In the genomic region with DNA sequence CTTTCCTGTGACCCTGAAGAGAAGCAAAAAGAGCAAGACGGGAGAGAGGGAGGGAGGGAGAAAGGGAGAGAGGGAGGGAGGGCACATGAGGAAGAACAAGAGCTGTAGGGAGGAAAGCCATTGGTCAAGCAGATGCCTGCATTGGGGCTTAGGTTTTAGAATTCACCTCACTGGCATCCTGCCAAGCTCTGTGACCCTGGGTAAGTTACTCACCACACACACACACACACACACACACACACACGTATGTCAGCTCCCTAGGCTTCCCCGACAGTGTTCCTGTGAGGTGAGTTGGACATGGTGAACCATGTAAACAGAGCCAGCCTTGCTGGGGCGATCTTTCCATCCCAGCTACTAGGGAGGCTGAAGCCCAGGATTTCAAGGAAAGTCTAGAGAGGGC, we compare ENCODE assay signal across 17 mouse cellular contexts. TPM values are rescaled to one million over a fixed set of nuclear protein-coding genes. Genes with fewer than 3 reads are reported as not detected.
A peak's percentile ranks its signal among the peaks of the same experiment; 100 is the strongest.
DNase-seq lines count a peak whose midpoint lies in the region; ATAC-seq and TF ChIP-seq lines count a peak whose summit lies in the region.
"Had no signal": no experiment of that assay in that cellular context is flagged by ENCODE, and none has a peak within 500 bp of the region (broad histone marks: within the 10 kb centered on the region; RNA-seq: fewer than 3 reads in every experiment).

No protein-coding gene starts in this region.

- H3K27ac ChIP-seq in hindbrain, embryonic 10.5 days: peak overlapping the region; percentile 12; the same call in 1 of the 2 replicates
- no peak overlapping the region for H3K27ac ChIP-seq in hindbrain, embryonic 14.5 days
- H3K27ac ChIP-seq in kidney, postnatal 0 days: peak overlapping the region; percentile 83
- H3K27ac ChIP-seq: heart, adult 2 months; hindbrain, postnatal 0 days; liver, embryonic 12.5 days; neural tube, embryonic 12.5 days had no signal

- no peaks in the 10 kb centered on the region for H3K9me3 ChIP-seq in hindbrain, embryonic 10.5 days
- H3K9me3 ChIP-seq in hindbrain, embryonic 14.5 days (ENCODE audit: control insufficient read depth, low read length): no peaks in the 10 kb centered on the region
- H3K9me3 ChIP-seq in kidney, postnatal 0 days (replicated peaks; ENCODE audit: low read length): no peaks in the 10 kb centered on the region
- H3K9me3 ChIP-seq: liver, embryonic 12.5 days; neural tube, embryonic 12.5 days had no signal

- H3K4me1 ChIP-seq in hindbrain, embryonic 10.5 days (replicated peaks): peaks cover 32% of the 10 kb centered on the region
- H3K4me1 ChIP-seq in hindbrain, embryonic 14.5 days (replicated peaks; ENCODE audit: control insufficient read depth, insufficient read depth, low read length): 0 out of 2 replicates have a peak, but pooled peaks cover 4% of the 10 kb centered on the region
- peaks cover 29% of the 10 kb centered on the region for H3K4me1 ChIP-seq in kidney, postnatal 0 days (replicated peaks; ENCODE audit: insufficient read depth, low read length)

- no peak overlapping the region for H3K9ac ChIP-seq in hindbrain, embryonic 14.5 days
- H3K9ac ChIP-seq in kidney, postnatal 0 days (ENCODE audit: low read depth, low read length): no peak overlapping the region
- H3K9ac ChIP-seq: liver, embryonic 12.5 days; neural tube, embryonic 12.5 days had no signal

- DNase-seq in hindbrain, embryonic 10.5 days (ENCODE audit: low spot score): no peak
- DNase-seq in hindbrain, embryonic 14.5 days (ENCODE audit: low spot score): no peak
- peak; percentile 41 for DNase-seq in urinary bladder, postnatal 14 days (ENCODE audit: low spot score)
- DNase-seq in urinary bladder, adult 18-20 months (ENCODE audit: low spot score in 2 of 2): no peak
- DNase-seq in kidney, postnatal 0 days (ENCODE audit: low spot score): no peak
- DNase-seq in spleen, adult 12 weeks (ENCODE audit: low spot score): no peak
- DNase-seq in right cerebral cortex, postnatal 4 days: no peak
- no peak for DNase-seq in thymus, postnatal 0 days (ENCODE audit: low spot score)
- DNase-seq: B cell, adult 2 months; cerebellum, postnatal 14 days; gastrocnemius, adult 2 months; heart, adult 2 months; lung, postnatal 10 days had no signal

- WGBS in hindbrain, embryonic 10.5 days: 70% methylated on average over 4 of the region's 4 CpGs
- WGBS in hindbrain, embryonic 14.5 days: 63% methylated on average over 4 of the region's 4 CpGs
- WGBS in kidney, postnatal 0 days: 37% methylated on average over 4 of the region's 4 CpGs

- TF ChIP-seq CTCF in kidney, postnatal 0 days (IDR thresholded peaks at IDR 0.05; ENCODE audit: low read depth): no peak

- H3K36me3 ChIP-seq in hindbrain, embryonic 10.5 days: no peaks in the 10 kb centered on the region
- H3K36me3 ChIP-seq in hindbrain, embryonic 14.5 days (replicated peaks; ENCODE audit: control insufficient read depth, insufficient read depth): no peaks in the 10 kb centered on the region
- no peaks in the 10 kb centered on the region for H3K36me3 ChIP-seq in kidney, postnatal 0 days (ENCODE audit: insufficient read depth, low read length)
- H3K36me3 ChIP-seq: liver, embryonic 12.5 days; neural tube, embryonic 12.5 days had no signal

- H3K27me3 ChIP-seq in hindbrain, embryonic 10.5 days (ENCODE audit: insufficient read depth, poor library complexity, severe bottlenecking): no peaks in the 10 kb centered on the region
- H3K27me3 ChIP-seq in hindbrain, embryonic 14.5 days (ENCODE audit: control insufficient read depth, insufficient read depth, low read length): no peaks in the 10 kb centered on the region
- no peaks in the 10 kb centered on the region for H3K27me3 ChIP-seq in kidney, postnatal 0 days (ENCODE audit: insufficient read depth, low read length)
- H3K27me3 ChIP-seq: liver, embryonic 12.5 days; neural tube, embryonic 12.5 days had no signal

- no peak overlapping the region for H3K4me2 ChIP-seq in hindbrain, embryonic 14.5 days (replicated peaks)
- H3K4me2 ChIP-seq in kidney, postnatal 0 days (ENCODE audit: low read length): no peak overlapping the region
- H3K4me2 ChIP-seq: liver, embryonic 12.5 days; neural tube, embryonic 12.5 days had no signal

- no peak for ATAC-seq in hindbrain, embryonic 14.5 days (ENCODE audit: low FRiP score)
- peak; percentile 30; the same call in 1 of the 2 replicates for ATAC-seq in kidney, postnatal 0 days (replicated peaks; ENCODE audit: low FRiP score, low read depth)
- ATAC-seq: forebrain, embryonic 14.5 days; hindbrain, postnatal 0 days; liver, embryonic 12.5 days had no signal

- H3K4me3 ChIP-seq in hindbrain, embryonic 10.5 days: no peak overlapping the region
- H3K4me3 ChIP-seq in hindbrain, embryonic 14.5 days (replicated peaks; ENCODE audit: low read length): no peak overlapping the region
- no peak overlapping the region for H3K4me3 ChIP-seq in kidney, postnatal 0 days (replicated peaks; ENCODE audit: low read depth, low read length)
- H3K4me3 ChIP-seq: gastrocnemius, adult 2 months; heart, adult 2 months; liver, embryonic 12.5 days; neural tube, embryonic 12.5 days had no signal

RNA-seq across cellular contexts. Expression of a gene that starts 55.0 kb away (rescaled TPM):
- polyA plus RNA-seq in hindbrain, embryonic 10.5 days (2016; fragmentation: Nextera tagmentation; extraction: Ambion mirVana): 81.0 and 90.4 TPM in 2 replicates
- 47.4 and 51.8 TPM in 2 replicates for polyA plus RNA-seq in hindbrain, embryonic 14.5 days (2014; fragmentation: Nextera tagmentation; extraction: Ambion mirVana)
- polyA plus RNA-seq in kidney, postnatal 0 days (2015; fragmentation: Nextera tagmentation; extraction: Ambion mirVana): 55.5 and 58.1 TPM in 2 replicates
- polyA plus RNA-seq in thymus, postnatal 0 days (2015; fragmentation: Nextera tagmentation; extraction: Ambion mirVana): 60.6 and 61.5 TPM in 2 replicates

RNA-seq across cellular contexts. Expression of a gene that starts 55.5 kb away (rescaled TPM):
- polyA plus RNA-seq in hindbrain, embryonic 10.5 days (2016; fragmentation: Nextera tagmentation; extraction: Ambion mirVana): 25.0 and 62.0 TPM in 2 replicates
- polyA plus RNA-seq in hindbrain, embryonic 14.5 days (2014; fragmentation: Nextera tagmentation; extraction: Ambion mirVana): 62.3 and 69.0 TPM in 2 replicates
- 10.5 and 11.3 TPM in 2 replicates for polyA plus RNA-seq in kidney, postnatal 0 days (2015; fragmentation: Nextera tagmentation; extraction: Ambion mirVana)
- polyA plus RNA-seq in thymus, postnatal 0 days (2015; fragmentation: Nextera tagmentation; extraction: Ambion mirVana): 14.5 and 16.8 TPM in 2 replicates
